ENCODE assay signal across 9 mouse cellular contexts in the genomic region with DNA sequence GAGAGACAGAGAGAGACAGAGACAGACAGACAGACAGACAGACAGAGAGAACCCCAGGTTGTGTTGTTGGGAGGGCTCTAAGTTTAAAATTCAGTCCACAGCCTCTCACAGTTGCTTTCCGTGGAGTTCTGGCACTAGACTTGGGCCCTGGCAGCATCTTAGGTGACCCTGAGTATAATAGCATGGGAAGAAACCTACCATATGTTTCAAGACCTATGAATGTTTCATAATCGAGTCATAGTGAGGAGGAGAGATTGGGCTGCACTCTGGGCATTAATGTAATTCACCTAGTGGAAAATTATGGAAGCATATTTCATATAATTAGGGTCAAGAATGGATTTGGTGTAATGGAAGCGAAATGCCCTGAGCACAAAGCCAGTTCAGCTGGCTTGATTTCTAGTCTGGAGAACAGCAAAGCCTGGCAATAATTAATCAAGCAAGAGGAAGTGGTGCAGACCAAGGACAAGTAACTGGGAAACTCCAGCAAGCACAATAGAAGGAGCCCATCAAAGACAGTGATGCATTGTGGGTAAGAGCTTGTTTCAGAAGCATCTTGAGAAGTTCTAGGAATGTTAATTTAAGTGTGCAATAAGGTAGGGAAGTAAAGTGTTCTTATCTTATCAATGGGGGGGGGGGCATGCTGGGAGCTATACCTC. TPM values are rescaled to one million over a fixed set of nuclear protein-coding genes. Genes with fewer than 3 reads are reported as not detected.
DNase-seq lines count a peak whose midpoint lies in the region; ATAC-seq and TF ChIP-seq lines count a peak whose summit lies in the region.
"Had no signal": no experiment of that assay in that cellular context is flagged by ENCODE, and none has a peak within 500 bp of the region (broad histone marks: within the 10 kb centered on the region; RNA-seq: fewer than 3 reads in every experiment).

No protein-coding gene starts in this region.

- no peaks in the 10 kb centered on the region; the same call in 1 of the 2 replicates for H3K4me1 ChIP-seq in hindbrain, embryonic 14.5 days (replicated peaks; ENCODE audit: control insufficient read depth, insufficient read depth, low read length)
- no peaks in the 10 kb centered on the region; the same call in 1 of the 2 replicates for H3K4me1 ChIP-seq in hindbrain, embryonic 13.5 days (replicated peaks)
- no peaks in the 10 kb centered on the region for H3K4me1 ChIP-seq in midbrain, embryonic 16.5 days (ENCODE audit: control insufficient read depth, insufficient read depth, low read length)
- peaks cover 3% of the 10 kb centered on the region; the same call in 1 of the 2 replicates for H3K4me1 ChIP-seq in midbrain, embryonic 10.5 days
- H3K4me1 ChIP-seq in kidney, embryonic 14.5 days (ENCODE audit: control insufficient read depth, insufficient read depth, low read length) = no peaks in the 10 kb centered on the region; the same call in 1 of the 2 replicates
- H3K4me1 ChIP-seq in small intestine, adult 2 months (ENCODE audit: control insufficient read depth, insufficient read depth, insufficient read length, low read length) = peaks cover 2% of the 10 kb centered on the region; the same call in 1 of the 2 replicates

- no peak overlapping the region for H3K9ac ChIP-seq in hindbrain, embryonic 14.5 days
- no peak overlapping the region for H3K9ac ChIP-seq in hindbrain, embryonic 13.5 days
- H3K9ac ChIP-seq in midbrain, embryonic 16.5 days (ENCODE audit: low read depth, low read length) = no peak overlapping the region
- H3K9ac ChIP-seq in kidney, embryonic 14.5 days (ENCODE audit: low read depth, low read length) = no peak overlapping the region

- H3K27ac ChIP-seq in hindbrain, embryonic 14.5 days = 0 out of 2 replicates have a peak overlapping the region, but pooled peaks have one; percentile 43
- no peak overlapping the region for H3K27ac ChIP-seq in hindbrain, embryonic 13.5 days
- H3K27ac ChIP-seq in midbrain, embryonic 16.5 days (ENCODE audit: low read length) = peak overlapping the region; percentile 38; the same call in 1 of the 2 replicates
- H3K27ac ChIP-seq in midbrain, embryonic 10.5 days (replicated peaks) = no peak overlapping the region
- H3K27ac ChIP-seq in kidney, embryonic 14.5 days (ENCODE audit: low read depth, low read length) = peak overlapping the region; percentile 66
- peak overlapping the region; percentile 64 for H3K27ac ChIP-seq in small intestine, adult 2 months (ENCODE audit: insufficient read depth, low read depth, low read length)
- H3K27ac ChIP-seq: macrophage had no signal

- ATAC-seq in hindbrain, embryonic 14.5 days (ENCODE audit: low FRiP score) = no peak; the same call in 1 of the 2 replicates
- ATAC-seq in hindbrain, embryonic 13.5 days (ENCODE audit: low FRiP score) = no peak
- no peak for ATAC-seq in midbrain, embryonic 16.5 days
- ATAC-seq in kidney, embryonic 14.5 days (ENCODE audit: low FRiP score, low TSS enrichment) = no peak
- no peak for ATAC-seq in megakaryocyte-erythroid progenitor cell, adult 5-6 weeks (replicated peaks; ENCODE audit: low FRiP score, low TSS enrichment, poor library complexity, severe bottlenecking)

- no peak for DNase-seq in hindbrain, embryonic 14.5 days (ENCODE audit: low spot score)
- no peak for DNase-seq in midbrain, embryonic 10.5 days (ENCODE audit: low spot score)
- DNase-seq in ovary, postnatal 14 days (ENCODE audit: low spot score) = no peak

- no peaks in the 10 kb centered on the region for H3K9me3 ChIP-seq in hindbrain, embryonic 14.5 days (ENCODE audit: control insufficient read depth, low read length)
- H3K9me3 ChIP-seq in hindbrain, embryonic 13.5 days = no peaks in the 10 kb centered on the region
- H3K9me3 ChIP-seq in midbrain, embryonic 16.5 days (replicated peaks; ENCODE audit: control insufficient read depth, low read length, poor library complexity, severe bottlenecking) = no peaks in the 10 kb centered on the region
- H3K9me3 ChIP-seq in midbrain, embryonic 10.5 days (replicated peaks) = no peaks in the 10 kb centered on the region
- no peaks in the 10 kb centered on the region for H3K9me3 ChIP-seq in kidney, embryonic 14.5 days (ENCODE audit: control insufficient read depth, low read length)

- no peak overlapping the region for H3K4me3 ChIP-seq in hindbrain, embryonic 14.5 days (replicated peaks; ENCODE audit: low read length)
- no peak overlapping the region for H3K4me3 ChIP-seq in hindbrain, embryonic 13.5 days
- H3K4me3 ChIP-seq in midbrain, embryonic 16.5 days (ENCODE audit: low read depth, low read length) = no peak overlapping the region
- H3K4me3 ChIP-seq in midbrain, embryonic 10.5 days = no peak overlapping the region
- no peak overlapping the region for H3K4me3 ChIP-seq in kidney, embryonic 14.5 days (ENCODE audit: low read length)
- H3K4me3 ChIP-seq in small intestine, adult 2 months (ENCODE audit: low read depth, low read length) = no peak overlapping the region

- no peak for TF ChIP-seq CTCF in small intestine, adult 2 months (IDR thresholded peaks at IDR 0.05; ENCODE audit: extremely low read depth, insufficient read length, insufficient replicate concordance, low read depth, low read length)

- no peaks in the 10 kb centered on the region for H3K36me3 ChIP-seq in hindbrain, embryonic 14.5 days (replicated peaks; ENCODE audit: control insufficient read depth, insufficient read depth)
- H3K36me3 ChIP-seq in hindbrain, embryonic 13.5 days = no peaks in the 10 kb centered on the region
- no peaks in the 10 kb centered on the region for H3K36me3 ChIP-seq in midbrain, embryonic 16.5 days (ENCODE audit: control insufficient read depth, insufficient read depth, low read length)
- no peaks in the 10 kb centered on the region for H3K36me3 ChIP-seq in midbrain, embryonic 10.5 days
- H3K36me3 ChIP-seq in kidney, embryonic 14.5 days (ENCODE audit: control insufficient read depth, insufficient read depth, low read length) = no peaks in the 10 kb centered on the region
- H3K36me3 ChIP-seq in small intestine, adult 2 months (ENCODE audit: control insufficient read depth, insufficient read depth, low read length) = no peaks in the 10 kb centered on the region

- WGBS in hindbrain, embryonic 14.5 days = 65% methylated on average over 3 of the region's 3 CpGs
- 83% methylated on average over 3 of the region's 3 CpGs for WGBS in hindbrain, embryonic 13.5 days
- WGBS in midbrain, embryonic 16.5 days = 73% methylated on average over 3 of the region's 3 CpGs
- WGBS in midbrain, embryonic 10.5 days = 82% methylated on average over 3 of the region's 3 CpGs
- WGBS in kidney, embryonic 14.5 days = 70% methylated on average over 3 of the region's 3 CpGs
- 22% methylated on average over 3 of the region's 3 CpGs for WGBS in small intestine, adult 2 months

- H3K27me3 ChIP-seq in hindbrain, embryonic 14.5 days (ENCODE audit: control insufficient read depth, insufficient read depth, low read length) = no peaks in the 10 kb centered on the region
- no peaks in the 10 kb centered on the region for H3K27me3 ChIP-seq in hindbrain, embryonic 13.5 days
- H3K27me3 ChIP-seq in midbrain, embryonic 16.5 days (ENCODE audit: control insufficient read depth, insufficient read depth, low read depth, low read length) = no peaks in the 10 kb centered on the region
- no peaks in the 10 kb centered on the region for H3K27me3 ChIP-seq in midbrain, embryonic 10.5 days (ENCODE audit: low read depth, poor library complexity, severe bottlenecking)
- H3K27me3 ChIP-seq in kidney, embryonic 14.5 days (ENCODE audit: control insufficient read depth, insufficient read depth, low read length) = no peaks in the 10 kb centered on the region
- H3K27me3 ChIP-seq in small intestine, adult 2 months (ENCODE audit: control insufficient read depth, insufficient read depth, low read length) = no peaks in the 10 kb centered on the region

- TF ChIP-seq POLR2A in small intestine, adult 2 months (IDR thresholded peaks at IDR 0.05; ENCODE audit: low read depth, low read length) = no peak

- H3K4me2 ChIP-seq in hindbrain, embryonic 14.5 days (replicated peaks) = no peak overlapping the region
- no peak overlapping the region for H3K4me2 ChIP-seq in hindbrain, embryonic 13.5 days
- H3K4me2 ChIP-seq in midbrain, embryonic 16.5 days (ENCODE audit: low read length) = no peak overlapping the region
- H3K4me2 ChIP-seq in kidney, embryonic 14.5 days (replicated peaks; ENCODE audit: low read depth, low read length) = no peak overlapping the region

RNA-seq across cellular contexts. Expression of a gene that starts 31.4 kb away (rescaled TPM):
- polyA plus RNA-seq in hindbrain, embryonic 14.5 days (2014; fragmentation: Nextera tagmentation; extraction: Ambion mirVana) = 58.5 and 65.1 TPM in 2 replicates
- polyA plus RNA-seq in hindbrain, embryonic 13.5 days (2015; fragmentation: Nextera tagmentation; extraction: Ambion mirVana) = 56.2 and 61.3 TPM in 2 replicates
- polyA plus RNA-seq in midbrain, embryonic 16.5 days (2015; fragmentation: Nextera tagmentation; extraction: Ambion mirVana) = 93.0 and 95.4 TPM in 2 replicates
- polyA plus RNA-seq in midbrain, embryonic 10.5 days (2016; fragmentation: Nextera tagmentation; extraction: Ambion mirVana) = 25.8 and 31.2 TPM in 2 replicates
- polyA plus RNA-seq in kidney, embryonic 14.5 days (2014; fragmentation: Nextera tagmentation; extraction: Ambion mirVana) = 22.5 and 41.1 TPM in 2 replicates
- polyA plus RNA-seq in small intestine, adult 2 months (2012; rRNA removed) = 15.2 and 52.6 TPM in 2 replicates
- 8.5 and 16.9 TPM in 2 replicates for total RNA-seq in megakaryocyte-erythroid progenitor cell, adult 5-6 weeks (2014; fragmentation: Nextera tagmentation)
- total RNA-seq in megakaryocyte-erythroid progenitor cell, adult 5-6 weeks (2017) = 15.9 and 26.7 TPM in 2 replicates

Comparison
In these comparisons a context has a peak if more than half of its experiments do, and no peak if none do; other contexts are left out.
1. H3K27ac ChIP-seq: peak in hindbrain, embryonic 14.5 days (single experiment), midbrain, embryonic 16.5 days (single experiment), kidney, embryonic 14.5 days (single experiment) and small intestine, adult 2 months (single experiment); none in hindbrain, embryonic 13.5 days (single experiment) and midbrain, embryonic 10.5 days (single experiment).